Mouse (Mus musculus) stomach, postnatal 0 days (tissue): ENCODE measurements around the gene Polr2l. TPM values are rescaled to one million over a fixed set of nuclear protein-coding genes. Genes with fewer than 3 reads are reported as not detected.
A peak's percentile ranks its signal among the peaks of the same experiment; 100 is the strongest.

Experiments
- ATAC-seq: fragments of 200-750 bp; cut with Nextera tagmentation; 2 replicates; pipeline ENCODE4 v1.8.0; 2017; ENCODE audit not compliant: low FRiP score, low TSS enrichment
- DNase-seq: peaks from one replicate; pipeline ENCODE4 v3.0.0-alpha.2; 2016; ENCODE audit warnings: low spot score
- H3K27ac ChIP-seq: fragments of 300-500 bp; sonication (generic); replicated peaks from 2 replicates; pipeline ENCODE4 v1.5.1; 2014; ENCODE audit warnings: mild to moderate bottlenecking, control low read depth
- H3K27me3 ChIP-seq: fragments of 300-500 bp; sonication (generic); 2 replicates; pipeline ENCODE4 v1.6.1; 2014; ENCODE audit warnings: low read length; ENCODE audit not compliant: control insufficient read depth, insufficient read depth
- H3K36me3 ChIP-seq: fragments of 300-500 bp; sonication (generic); 2 replicates; pipeline ENCODE4 v1.6.1; 2014; ENCODE audit warnings: low read length, mixed read lengths; ENCODE audit not compliant: control insufficient read depth, insufficient read depth
- H3K4me1 ChIP-seq: fragments of 300-500 bp; sonication (generic); replicated peaks from 2 replicates; pipeline ENCODE4 v1.6.1; 2014; ENCODE audit warnings: antibody characterized with exemption; ENCODE audit not compliant: control insufficient read depth, insufficient read depth
- H3K4me2 ChIP-seq: fragments of 300-500 bp; sonication (generic); replicated peaks from 2 replicates; pipeline ENCODE4 v1.6.1; 2014; ENCODE audit warnings: low read depth, mild to moderate bottlenecking, control low read depth, moderate library complexity
- H3K4me3 ChIP-seq: fragments of 300-500 bp; sonication (generic); 2 replicates; pipeline ENCODE4 v1.5.1; 2014; ENCODE audit warnings: low read depth, low read length, control low read depth
- H3K9ac ChIP-seq: fragments of 300-500 bp; sonication (generic); 2 replicates; pipeline ENCODE4 v1.6.1; 2014; ENCODE audit warnings: mild to moderate bottlenecking, low read length, control low read depth, mixed read lengths
- H3K9me3 ChIP-seq: fragments of 300-500 bp; sonication (generic); 2 replicates; pipeline ENCODE4 v1.6.1; 2016; ENCODE audit warnings: low read length; ENCODE audit not compliant: control insufficient read depth
- CTCF ChIP-seq: IDR thresholded peaks from 2 replicates; pipeline ENCODE4 v1.5.1; 2016; ENCODE audit warnings: antibody characterized with exemption, low read depth, mild to moderate bottlenecking, moderate library complexity
- EP300 ChIP-seq: optimal IDR thresholded peaks from 2 replicates; pipeline ENCODE3; 2016; ENCODE audit warnings: antibody characterized with exemption
- WGBS: fragments of 180-500 bp; shearing (Covaris S2); extraction: QIAGEN DNeasy Blood & Tissue Kit; methylation state at CpG from one replicate; pipeline ENCODE4 v1.1.7; 2014; 5-methylcytosine and 5-hydroxymethylcytosine counted together
- polyA plus RNA-seq: library from polyadenylated mRNA; unstranded; fragments of >200 nt; fragmentation: Nextera tagmentation; extraction: Ambion mirVana; gene quantifications from 2 replicates; pipeline ENCODE4 v1.2.1, GENCODE M21; 2015

The Polr2l gene
- polyA plus RNA-seq, 1 experiment from 2014 or later, result 60.2 TPM

- TF ChIP-seq EP300 (no peak), CTCF (no peak)
- 45% methylated on average over 10 of the region's 10 CpGs for WGBS
- Histone ChIP-seq H3K27me3 (0 out of 2 replicates have a peak, but pooled peaks cover 2% of the 10 kb centered on the region), H3K36me3 (peaks cover 9% of the 10 kb centered on the region), H3K4me3 (no peak overlapping the region), H3K4me2 (peak overlapping the region; percentile 17; the same call in 1 of the 2 replicates), H3K27ac (no peak overlapping the region; the same call in 1 of the 2 replicates), H3K4me1 (peaks cover 24% of the 10 kb centered on the region), H3K9ac (no peak overlapping the region), H3K9me3 (no peaks in the 10 kb centered on the region)
- DNase-seq (no peak), ATAC-seq (no peak)
Measured at GRCm38 (mm10) chr7:141465388-141466044, 9.4 kb downstream of the Polr2l start.

GRCm38 (mm10) chr7:141464603-141465201 is 10.2 kb downstream of the Polr2l start:
- H3K27ac ChIP-seq, result peak overlapping the region; percentile 49; the same call in 1 of the 2 replicates
- H3K4me2 ChIP-seq, result peak overlapping the region; percentile 37
- H3K9ac ChIP-seq, result peak overlapping the region; percentile 47; the same call in 1 of the 2 replicates
- H3K4me3 ChIP-seq, result peak overlapping the region; percentile 22
- H3K36me3 ChIP-seq, result 0 out of 2 replicates have a peak, but pooled peaks cover 2% of the 10 kb centered on the region
- peaks cover 23% of the 10 kb centered on the region for H3K4me1 ChIP-seq
- TF ChIP-seq EP300 (no peak), CTCF (no peak)
- 21% methylated on average over 38 of the region's 38 CpGs for WGBS
- H3K27me3 ChIP-seq, result 0 out of 2 replicates have a peak, but pooled peaks cover 2% of the 10 kb centered on the region
- DNase-seq, result peak; percentile 65
- H3K9me3 ChIP-seq, result no peaks in the 10 kb centered on the region
- ATAC-seq, result no peak

GRCm38 (mm10) chr7:141463824-141464602 is 10.9 kb downstream of the Polr2l start:
- no peak for TF ChIP-seq EP300
- TF ChIP-seq CTCF, result no peak
- WGBS, result 51% methylated on average over 12 of the region's 12 CpGs
- ATAC-seq (no peak), DNase-seq (no peak)
- Histone ChIP-seq H3K27me3 (0 out of 2 replicates have a peak, but pooled peaks cover 2% of the 10 kb centered on the region), H3K9me3 (no peaks in the 10 kb centered on the region), H3K36me3 (peaks cover under 1% of the 10 kb centered on the region; the same call in 1 of the 2 replicates), H3K4me3 (no peak overlapping the region), H3K4me1 (peaks cover 19% of the 10 kb centered on the region), H3K4me2 (peak overlapping the region; percentile 37), H3K9ac (peak overlapping the region; percentile 27; the same call in 1 of the 2 replicates), H3K27ac (peak overlapping the region; percentile 49; the same call in 1 of the 2 replicates)

GRCm38 (mm10) chr7:141462333-141462821 is 12.6 kb downstream of the Polr2l start:
- Histone ChIP-seq H3K9ac (peak overlapping the region; percentile 64), H3K4me3 (peak overlapping the region; percentile 48), H3K9me3 (no peaks in the 10 kb centered on the region), H3K27me3 (0 out of 2 replicates have a peak, but pooled peaks cover 2% of the 10 kb centered on the region), H3K4me2 (peak overlapping the region; percentile 72), H3K36me3 (peaks cover 3% of the 10 kb centered on the region; the same call in 1 of the 2 replicates), H3K27ac (peak overlapping the region; percentile 70; the same call in 1 of the 2 replicates), H3K4me1 (peaks cover 12% of the 10 kb centered on the region)
- ATAC-seq (no peak), DNase-seq (peak; percentile 66)
- no peak for TF ChIP-seq EP300
- WGBS, result 22% methylated on average over 5 of the region's 5 CpGs

GRCm38 (mm10) chr7:141461521-141462332 is 13.2 kb downstream of the Polr2l start:
- ATAC-seq, result 0 out of 2 replicates have a peak, but pooled peaks have one; percentile 0
- 0 out of 2 replicates have a peak, but pooled peaks cover 2% of the 10 kb centered on the region for H3K27me3 ChIP-seq

More at GRCm38 (mm10) chr7:141461521-141462332, 13.2 kb downstream of the Polr2l start:
- peak; percentile 71 for DNase-seq
- Histone ChIP-seq H3K36me3 (peaks cover 3% of the 10 kb centered on the region; the same call in 1 of the 2 replicates), H3K4me2 (peak overlapping the region; percentile 72), H3K27ac (peak overlapping the region; percentile 70; the same call in 1 of the 2 replicates), H3K9ac (peak overlapping the region; percentile 64), H3K9me3 (no peaks in the 10 kb centered on the region), H3K4me3 (peak overlapping the region; percentile 48), H3K4me1 (peaks cover 12% of the 10 kb centered on the region)
- TF ChIP-seq EP300 (no peak), CTCF (peak; percentile 47)
- 3% methylated on average over 56 of the region's 59 CpGs for WGBS
